Mouse (Mus musculus) thymus, postnatal 0 days (tissue): ENCODE data around the gene Sptlc2. TPM values are rescaled to one million over a fixed set of nuclear protein-coding genes. Genes with fewer than 3 reads are reported as not detected.

Experiments
- DNase-seq: peaks from one replicate; pipeline ENCODE4 v3.0.0-alpha.2; 2015; ENCODE audit warnings: low spot score
- polyA plus RNA-seq: library from polyadenylated mRNA; unstranded; fragments of >200 nt; fragmentation: Nextera tagmentation; extraction: Ambion mirVana; gene quantifications from 2 replicates; pipeline ENCODE4 v1.2.1, GENCODE M21; 2015

Sptlc2 gene
- polyA plus RNA-seq, 1 experiment from 2014 or later: 83.3 TPM

- DNase-seq: no peak
Observed at GRCm38 (mm10) chr12:87397126-87397525, 9.0 kb upstream of the Sptlc2 start.

- DNase-seq: no peak
Observed at GRCm38 (mm10) chr12:87394316-87394715, 6.2 kb upstream of the Sptlc2 start.

DNA sequence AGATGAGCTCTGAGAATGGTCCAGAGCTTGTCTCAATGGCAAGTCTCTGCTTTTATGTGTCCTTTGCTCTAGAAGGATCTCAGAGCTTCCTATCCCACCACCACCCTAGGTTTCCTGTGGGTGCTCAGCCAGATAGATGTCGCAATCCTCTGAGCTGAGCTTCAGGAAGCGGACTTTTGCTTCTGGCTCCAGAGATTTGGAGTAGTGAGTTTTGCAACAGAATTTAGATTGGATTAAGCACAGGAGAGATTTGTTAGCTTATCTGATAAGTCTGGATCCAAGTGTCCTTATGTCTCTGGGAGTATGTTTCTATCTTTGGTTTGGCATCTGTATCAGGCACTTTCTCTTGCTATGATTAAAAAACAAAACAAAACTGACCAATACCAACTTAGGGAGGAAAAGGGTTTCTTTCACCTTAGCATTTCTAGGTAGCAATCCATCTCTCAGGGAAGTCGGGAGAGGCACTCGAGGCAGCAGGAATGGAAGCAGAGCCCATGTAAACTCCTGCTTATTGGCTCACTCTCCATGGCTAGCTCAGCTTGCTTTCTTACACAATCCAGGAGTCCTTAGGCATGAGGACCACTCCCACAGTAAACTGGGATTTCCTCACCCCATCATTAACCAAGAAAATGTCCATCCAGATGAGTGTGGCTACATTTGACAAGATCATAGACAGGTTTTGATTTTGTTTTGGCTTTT lies 5.4 kb upstream of the Sptlc2 start:
- DNase-seq: no peak

GRCm38 (mm10) chr12:87391355-87391754 lies 3.2 kb upstream of the Sptlc2 start:
- no peak for DNase-seq

DNA sequence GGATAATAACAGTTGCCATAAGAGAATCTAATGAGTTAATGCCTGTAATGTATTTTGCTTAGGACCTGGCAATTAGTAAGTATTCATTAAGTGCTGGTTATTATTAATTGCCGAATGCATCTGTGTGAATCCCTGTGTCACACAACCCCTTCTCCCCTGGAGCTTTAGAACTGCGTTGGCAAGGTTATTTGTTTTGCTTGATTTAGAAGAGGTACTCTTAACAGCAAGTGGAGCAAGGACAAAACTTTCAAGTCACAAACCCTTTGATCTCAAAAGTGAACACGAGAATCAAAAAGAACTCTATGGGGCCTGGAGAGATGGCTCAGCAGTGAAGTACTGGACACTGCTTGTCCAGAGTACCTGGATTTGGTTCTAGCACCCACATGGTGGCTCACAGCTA lies 1.1 kb upstream of the Sptlc2 start:
- no peak for DNase-seq

DNA sequence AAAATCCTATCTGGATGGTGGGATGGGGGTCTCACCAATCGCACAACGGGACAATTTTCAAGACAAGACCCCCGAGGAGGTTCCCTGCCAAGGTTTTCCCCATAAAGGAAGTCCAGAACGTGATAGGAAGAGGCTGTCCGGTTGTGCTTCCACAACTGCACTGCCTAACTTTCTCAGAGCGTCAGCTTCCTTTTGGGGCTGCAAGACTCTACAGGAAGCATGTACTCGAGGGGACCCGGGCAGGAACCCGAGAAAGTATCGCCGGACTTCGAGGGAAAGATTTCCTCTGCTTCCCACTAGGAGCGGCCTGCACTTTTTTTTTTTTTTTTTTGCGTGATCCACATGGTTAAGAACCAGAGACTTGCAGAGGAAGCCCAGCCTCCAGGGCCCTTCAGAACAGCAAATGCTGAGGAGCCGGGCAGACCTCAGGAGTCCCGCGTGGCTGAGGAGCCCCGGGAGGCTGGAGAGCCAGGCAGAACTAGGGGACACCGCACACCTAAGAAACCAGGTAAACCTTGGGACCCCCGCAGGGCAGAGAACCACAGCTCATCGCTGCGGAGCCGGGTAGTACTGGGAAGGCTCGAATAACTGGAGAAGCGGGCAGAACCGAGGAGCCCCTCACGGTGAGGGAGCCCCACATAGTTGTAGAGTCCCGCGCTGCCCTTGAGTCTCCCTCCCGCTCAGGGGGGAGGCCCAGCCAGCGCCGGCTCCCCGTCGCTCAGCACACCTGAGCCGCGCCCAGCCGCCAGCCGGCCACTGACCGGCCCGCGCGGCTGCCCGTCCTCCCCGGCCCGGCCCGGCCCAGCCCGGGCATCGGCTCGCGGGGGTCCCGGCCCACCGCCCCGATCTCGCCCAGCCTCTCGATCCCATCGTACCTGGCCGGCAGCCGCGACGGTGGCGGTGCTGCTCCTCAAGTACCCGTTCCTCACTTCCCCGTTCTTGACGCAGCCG lies 709 bp downstream of the Sptlc2 start:
- peak; percentile 12 for DNase-seq

GRCm38 (mm10) chr12:87385051-87385450 lies 3.1 kb downstream of the Sptlc2 start:
- no peak for DNase-seq

DNA sequence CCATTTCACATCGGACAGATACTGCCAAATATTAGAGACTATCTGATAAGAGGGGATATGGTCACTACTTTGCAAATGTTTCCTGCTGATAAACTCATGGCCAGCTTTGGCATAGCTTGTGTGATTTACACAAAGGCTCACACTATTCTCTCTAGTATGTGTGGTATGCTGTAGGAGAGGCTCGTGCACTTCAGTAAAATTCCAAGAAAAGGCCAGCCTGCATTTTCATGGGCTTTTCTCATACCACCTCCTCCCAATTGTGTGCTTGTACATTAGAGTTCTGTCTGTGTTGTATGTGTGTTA lies 6.8 kb downstream of the Sptlc2 start:
- no peak for DNase-seq

DNA sequence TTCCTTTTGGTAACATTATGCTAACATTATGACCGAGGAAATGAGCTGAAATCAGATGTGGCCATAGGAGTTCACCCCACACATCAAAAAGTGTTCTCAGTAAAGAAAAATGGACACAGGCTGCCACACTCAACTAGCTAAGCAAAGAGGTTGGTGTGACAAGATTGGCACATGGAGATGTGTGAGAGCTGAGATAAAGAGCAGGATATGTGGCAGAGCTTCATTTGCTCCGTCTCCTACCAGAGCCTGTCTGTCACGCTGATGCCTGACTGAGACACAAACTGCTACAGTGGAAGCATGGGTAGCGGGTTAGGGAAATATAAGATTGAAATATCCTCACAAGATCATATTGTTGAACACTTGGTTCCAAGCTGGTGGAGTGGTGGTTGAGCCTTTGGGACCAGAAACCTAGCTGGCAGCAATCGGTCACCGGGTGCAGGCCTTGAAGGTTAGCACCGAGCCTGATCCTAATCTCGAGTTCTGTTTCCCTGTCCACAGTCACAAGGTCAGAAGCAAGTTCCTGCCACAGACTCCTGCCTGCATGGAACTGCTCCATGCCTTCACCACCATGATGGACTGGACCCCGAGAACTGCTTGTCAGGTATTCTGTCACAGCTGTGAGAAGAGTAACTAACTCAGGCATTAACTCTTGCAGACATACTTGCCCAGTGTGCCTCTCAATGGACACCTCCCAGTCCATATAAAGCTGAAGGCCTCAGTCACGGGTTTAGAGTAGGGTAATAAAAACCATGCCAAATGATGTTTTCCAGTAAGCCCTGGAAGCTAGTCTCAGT lies 7.4 kb downstream of the Sptlc2 start:
- DNase-seq: no peak

DNA sequence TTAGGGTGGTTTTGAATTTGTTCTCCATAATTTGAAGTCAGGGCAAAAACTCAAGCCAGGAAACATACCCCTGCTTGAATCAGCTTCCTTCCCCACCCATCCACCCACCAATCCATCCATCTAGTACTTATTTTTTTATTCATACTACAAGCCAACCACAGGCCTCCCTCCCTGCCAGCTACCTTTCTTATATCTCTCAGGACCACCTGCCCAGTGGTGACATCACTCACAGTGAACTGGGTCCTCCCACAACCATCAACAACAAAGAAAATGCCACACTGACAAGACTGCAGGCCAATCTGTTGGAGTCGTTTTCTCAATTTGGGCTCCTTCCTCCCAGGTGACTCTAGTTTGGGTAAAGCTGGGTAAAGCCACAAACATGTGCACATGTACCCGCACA lies 8.7 kb downstream of the Sptlc2 start:
- no peak for DNase-seq

DNA sequence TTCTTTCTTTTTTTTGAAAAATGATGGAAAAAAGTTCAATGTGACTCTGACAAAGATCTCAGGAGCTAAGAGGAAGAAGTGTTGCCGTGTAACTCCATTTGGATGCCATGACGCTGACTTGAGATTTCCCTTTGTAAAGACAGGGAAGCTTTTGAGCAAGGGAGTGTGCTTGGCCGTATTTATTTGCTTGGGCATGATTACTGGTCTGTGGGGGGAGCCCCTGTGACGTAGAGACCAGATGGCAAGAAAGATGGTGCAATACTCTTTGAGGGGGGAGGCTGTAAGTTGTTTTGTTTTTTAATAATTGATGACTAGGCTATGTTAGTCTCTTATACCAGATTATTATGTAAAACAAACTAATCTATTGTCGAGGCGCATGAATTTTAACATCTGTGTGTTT lies 14.0 kb downstream of the Sptlc2 start:
- no peak for DNase-seq

DNA sequence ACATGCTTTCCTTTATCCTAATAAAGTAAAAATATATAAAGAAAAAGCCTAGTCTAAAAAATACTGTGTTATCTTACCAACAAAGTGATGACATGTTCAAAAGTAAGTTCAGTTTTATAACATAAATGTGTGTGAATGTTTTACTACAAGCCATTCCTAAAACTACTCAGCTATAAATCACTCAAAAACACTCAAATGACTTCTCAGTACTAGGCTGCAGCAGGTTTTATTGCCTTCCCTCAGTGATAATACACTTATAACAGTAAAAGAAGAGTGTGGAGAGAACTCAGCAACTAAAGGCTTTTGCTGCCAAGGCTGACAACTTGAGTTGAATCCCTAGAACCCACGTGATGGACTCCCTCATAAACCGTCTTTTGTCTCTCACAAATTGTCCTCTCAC lies 18.8 kb downstream of the Sptlc2 start:
- DNase-seq: no peak

GRCm38 (mm10) chr12:87368092-87368491 lies 20.1 kb downstream of the Sptlc2 start:
- no peak for DNase-seq

DNA sequence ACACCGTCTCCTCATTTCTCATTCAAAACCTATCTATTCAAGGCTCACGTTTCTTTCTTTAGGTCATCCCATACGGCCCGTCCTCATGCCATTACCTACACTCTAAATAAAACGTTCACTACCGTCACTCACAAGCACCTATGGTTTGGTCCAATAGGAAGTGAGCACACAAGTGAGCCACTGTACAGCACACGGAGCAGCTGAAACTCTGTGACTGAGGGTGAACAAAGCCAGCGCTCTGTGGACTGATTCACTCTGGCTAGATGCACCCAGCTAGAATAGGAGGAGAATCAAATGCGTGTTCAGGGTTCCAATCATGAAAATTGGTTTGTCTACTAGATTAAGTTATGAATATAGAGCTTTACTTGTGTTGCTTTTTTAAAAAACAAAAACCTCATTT lies 22.5 kb downstream of the Sptlc2 start:
- DNase-seq: no peak

DNA sequence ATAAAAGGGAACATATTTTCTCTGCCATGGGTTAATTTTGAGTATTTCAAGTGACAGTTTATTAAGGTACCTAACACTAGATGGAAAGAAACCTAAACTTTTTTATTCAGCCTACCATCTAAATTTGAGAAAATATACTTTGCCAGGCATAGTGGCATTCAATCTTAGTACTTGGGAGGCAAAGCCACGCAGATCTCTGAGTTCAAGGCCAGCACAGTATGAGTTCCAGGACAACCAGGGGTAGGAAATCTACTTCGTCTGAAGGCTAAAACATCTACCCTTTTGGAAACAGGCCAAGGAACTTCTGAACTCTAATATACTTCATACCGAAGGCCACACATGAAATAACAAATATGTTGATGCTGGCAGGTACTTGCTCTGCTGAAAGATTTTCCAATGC lies 26.0 kb downstream of the Sptlc2 start:
- no peak for DNase-seq

- no peak for DNase-seq
Observed at GRCm38 (mm10) chr12:87348029-87348428, 40.1 kb downstream of the Sptlc2 start.

GRCm38 (mm10) chr12:87347511-87347910 lies 40.6 kb downstream of the Sptlc2 start:
- no peak for DNase-seq

GRCm38 (mm10) chr12:87343084-87343605 lies 45.0 kb downstream of the Sptlc2 start:
- DNase-seq: no peak

DNA sequence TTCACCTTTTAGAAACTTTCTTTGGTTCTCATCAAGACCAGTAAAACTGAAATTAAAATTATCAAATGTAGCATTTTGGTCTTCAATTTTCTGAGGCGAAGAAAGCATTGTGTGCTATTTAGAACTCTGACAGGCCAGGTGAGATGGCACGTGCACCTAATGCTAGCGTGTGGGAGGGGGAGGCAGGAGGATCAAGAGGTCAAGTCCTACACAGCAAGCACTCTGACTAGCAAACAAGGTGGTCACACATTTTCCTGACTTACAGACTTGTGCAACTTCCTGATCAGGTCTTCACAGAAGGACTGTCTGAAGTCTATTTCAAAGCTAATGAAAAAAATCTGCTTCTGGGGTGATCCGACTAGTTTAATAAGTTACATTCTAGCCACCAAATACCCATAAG lies 50.1 kb downstream of the Sptlc2 start:
- no peak for DNase-seq

GRCm38 (mm10) chr12:87334886-87335285 lies 53.3 kb downstream of the Sptlc2 start:
- DNase-seq: peak; percentile 19

- DNase-seq: no peak
Observed at GRCm38 (mm10) chr12:87333794-87334193, 54.4 kb downstream of the Sptlc2 start.

GRCm38 (mm10) chr12:87332511-87332910 lies 55.6 kb downstream of the Sptlc2 start:
- DNase-seq: no peak
